Mouse (Mus musculus): Measurements from ENCODE around the gene Gm20388. TPM values are rescaled to one million over a fixed set of nuclear protein-coding genes. Genes with fewer than 3 reads are reported as not detected.

Gene Gm20388
- polyA plus RNA-seq, 1 experiment from 2014 or later: not detected

GRCm38 (mm10) chr8:124311111-124311510 is 4400.5 kb downstream of the Gm20388 start:
- H3K27ac ChIP-seq (ENCODE audit: low read depth, low read length): no peak overlapping the region
- H3K9ac ChIP-seq (ENCODE audit: low read depth, low read length): no peak overlapping the region
- no peaks in the 10 kb centered on the region for H3K27me3 ChIP-seq (ENCODE audit: control insufficient read depth, insufficient read depth, low read length)
- H3K4me1 ChIP-seq (ENCODE audit: control insufficient read depth, insufficient read depth, low read length): peaks cover 5% of the 10 kb centered on the region
- H3K36me3 ChIP-seq (ENCODE audit: control insufficient read depth, insufficient read depth, low read length): peaks cover 8% of the 10 kb centered on the region; the same call in 1 of the 2 replicates
- no peaks in the 10 kb centered on the region for H3K9me3 ChIP-seq (ENCODE audit: control insufficient read depth, low read length)
- no peak overlapping the region for H3K4me2 ChIP-seq (replicated peaks; ENCODE audit: low read depth, low read length)
- WGBS: 88% methylated on average over 6 of the region's 6 CpGs
- H3K4me3 ChIP-seq (ENCODE audit: low read length): no peak overlapping the region
- ATAC-seq (ENCODE audit: low FRiP score, low TSS enrichment): no peak

DNA sequence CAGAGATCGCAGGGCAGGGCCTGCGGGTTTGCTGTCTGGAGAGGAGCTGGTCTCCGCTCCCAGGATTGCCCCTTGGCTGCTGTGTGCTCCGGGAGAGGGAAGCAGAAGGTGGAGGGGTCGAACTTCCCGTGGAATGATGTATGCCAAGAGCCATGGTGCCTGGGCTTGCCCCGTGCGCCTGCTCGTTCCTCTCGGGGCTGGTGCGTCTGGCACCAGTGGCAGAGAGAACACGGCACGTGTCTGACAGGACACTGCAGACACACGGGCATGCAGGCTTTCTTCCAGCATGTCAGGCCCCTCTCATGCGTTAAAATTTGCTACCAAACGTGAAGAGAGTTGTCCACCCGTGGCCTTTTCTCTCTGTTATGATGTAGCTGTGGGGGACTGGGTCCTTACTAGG is 4401.1 kb downstream of the Gm20388 start:
- 0 out of 2 replicates have a peak, but pooled peaks cover 6% of the 10 kb centered on the region for H3K36me3 ChIP-seq (ENCODE audit: control insufficient read depth, insufficient read depth, low read length)
- H3K9me3 ChIP-seq (ENCODE audit: control insufficient read depth, low read length): no peaks in the 10 kb centered on the region
- no peaks in the 10 kb centered on the region for H3K27me3 ChIP-seq (ENCODE audit: control insufficient read depth, insufficient read depth, low read length)
- ATAC-seq (ENCODE audit: low FRiP score, low TSS enrichment): no peak
- H3K27ac ChIP-seq (ENCODE audit: low read depth, low read length): no peak overlapping the region
- H3K4me3 ChIP-seq (ENCODE audit: low read length): no peak overlapping the region
- no peak overlapping the region for H3K4me2 ChIP-seq (replicated peaks; ENCODE audit: low read depth, low read length)
- H3K9ac ChIP-seq (ENCODE audit: low read depth, low read length): no peak overlapping the region
- WGBS: 92% methylated on average over 17 of the region's 17 CpGs
- H3K4me1 ChIP-seq (ENCODE audit: control insufficient read depth, insufficient read depth, low read length): peaks cover 8% of the 10 kb centered on the region

DNA sequence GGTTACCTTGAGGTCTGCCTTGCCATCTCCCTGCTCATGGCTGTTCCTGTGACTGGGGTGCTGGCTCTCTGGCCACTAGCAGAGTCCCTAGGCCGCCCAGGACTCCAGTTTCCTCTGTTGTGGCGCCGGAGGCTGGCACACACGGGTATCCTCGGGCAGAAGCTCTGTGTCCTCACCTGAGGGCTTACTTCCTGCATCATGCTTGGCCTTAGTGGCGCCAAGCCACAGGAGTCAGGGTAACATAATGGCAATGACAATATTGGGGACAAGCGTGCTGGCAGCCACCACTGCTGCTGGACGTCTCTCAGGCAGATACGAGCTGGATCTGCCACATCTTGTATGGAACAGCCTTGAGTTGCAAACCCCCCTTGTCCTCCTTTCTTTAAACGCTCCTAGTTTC is 4401.6 kb downstream of the Gm20388 start:
- 94% methylated on average over 10 of the region's 10 CpGs for WGBS
- Histone ChIP-seq H3K4me3 (ENCODE audit: low read length) (no peak overlapping the region), H3K9ac (ENCODE audit: low read depth, low read length) (no peak overlapping the region), H3K9me3 (ENCODE audit: control insufficient read depth, low read length) (no peaks in the 10 kb centered on the region), H3K27ac (ENCODE audit: low read depth, low read length) (no peak overlapping the region), H3K27me3 (ENCODE audit: control insufficient read depth, insufficient read depth, low read length) (no peaks in the 10 kb centered on the region), H3K4me2 (replicated peaks; ENCODE audit: low read depth, low read length) (no peak overlapping the region), H3K36me3 (ENCODE audit: control insufficient read depth, insufficient read depth, low read length) (0 out of 2 replicates have a peak, but pooled peaks cover 6% of the 10 kb centered on the region), H3K4me1 (ENCODE audit: control insufficient read depth, insufficient read depth, low read length) (peaks cover 8% of the 10 kb centered on the region)
- ATAC-seq (ENCODE audit: low FRiP score, low TSS enrichment): no peak

DNA sequence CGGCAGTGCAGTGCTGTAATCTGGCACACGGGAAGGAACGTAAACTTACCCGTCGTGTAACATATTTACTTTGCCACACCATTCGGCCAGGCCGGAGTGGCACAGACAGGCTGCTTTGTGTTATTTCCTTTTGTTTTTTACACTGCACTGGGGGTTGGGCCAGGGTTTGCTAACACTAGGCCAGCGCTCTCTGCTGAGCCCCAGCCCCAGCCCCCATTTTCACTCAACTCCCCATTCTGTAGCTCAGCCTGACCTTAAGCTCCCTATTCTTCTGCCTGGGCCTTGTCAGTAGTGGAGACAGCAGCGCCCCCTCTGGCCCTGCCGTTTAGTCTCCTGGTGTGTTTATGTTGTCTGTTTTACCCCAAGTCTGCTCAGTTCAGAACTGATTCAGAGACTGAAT is 4404.2 kb downstream of the Gm20388 start:
- Histone ChIP-seq H3K4me1 (ENCODE audit: control insufficient read depth, insufficient read depth, low read length) (peaks cover 8% of the 10 kb centered on the region), H3K4me3 (ENCODE audit: low read length) (no peak overlapping the region), H3K4me2 (replicated peaks; ENCODE audit: low read depth, low read length) (no peak overlapping the region), H3K9ac (ENCODE audit: low read depth, low read length) (no peak overlapping the region), H3K27ac (ENCODE audit: low read depth, low read length) (peak overlapping the region; percentile 11; the same call in 1 of the 2 replicates), H3K36me3 (ENCODE audit: control insufficient read depth, insufficient read depth, low read length) (0 out of 2 replicates have a peak, but pooled peaks cover 6% of the 10 kb centered on the region), H3K27me3 (ENCODE audit: control insufficient read depth, insufficient read depth, low read length) (no peaks in the 10 kb centered on the region), H3K9me3 (ENCODE audit: control insufficient read depth, low read length) (no peaks in the 10 kb centered on the region)
- ATAC-seq (ENCODE audit: low FRiP score, low TSS enrichment): no peak
- WGBS: 69% methylated on average over 10 of the region's 10 CpGs

DNA sequence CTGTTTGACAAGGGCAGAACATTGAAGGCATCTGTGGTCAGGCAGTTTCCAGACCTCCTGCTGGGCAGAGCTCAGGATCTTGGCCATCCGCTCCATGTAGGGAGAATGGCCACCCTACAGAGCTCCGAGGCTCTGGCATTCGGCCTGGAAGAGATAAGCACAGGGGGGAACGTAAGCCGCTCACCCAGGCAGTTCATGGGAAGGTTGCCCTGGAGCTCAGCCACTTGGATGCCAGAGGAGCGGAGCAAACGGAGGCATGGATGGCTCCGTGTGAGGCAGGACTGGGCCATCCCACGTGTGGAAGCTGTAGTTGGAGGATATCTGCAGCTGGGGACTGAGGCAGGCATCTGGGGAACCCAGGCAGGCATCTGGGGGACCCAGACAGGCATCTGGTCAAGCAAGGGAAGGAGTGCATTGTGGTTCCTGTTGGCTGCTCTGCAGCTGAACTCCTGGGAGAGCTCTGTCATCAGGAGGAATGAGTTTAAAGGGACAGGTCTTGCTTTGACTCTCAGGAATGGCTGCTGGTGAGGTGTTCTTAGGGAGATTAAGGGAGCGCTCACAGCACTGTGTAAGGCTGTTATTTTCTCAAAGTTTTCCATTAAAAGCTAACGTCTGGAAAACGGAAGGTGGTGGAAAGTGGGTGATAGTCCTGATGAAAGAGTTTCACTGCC is 4406.0 kb downstream of the Gm20388 start:
- H3K36me3 ChIP-seq (ENCODE audit: control insufficient read depth, insufficient read depth, low read length): no peaks in the 10 kb centered on the region
- no peaks in the 10 kb centered on the region for H3K27me3 ChIP-seq (ENCODE audit: control insufficient read depth, insufficient read depth, low read length)
- H3K9ac ChIP-seq (ENCODE audit: low read depth, low read length): no peak overlapping the region
- 64% methylated on average over 12 of the region's 12 CpGs for WGBS
- no peak overlapping the region for H3K27ac ChIP-seq (ENCODE audit: low read depth, low read length)
- H3K4me2 ChIP-seq (replicated peaks; ENCODE audit: low read depth, low read length): no peak overlapping the region
- H3K4me3 ChIP-seq (ENCODE audit: low read length): no peak overlapping the region
- H3K4me1 ChIP-seq (ENCODE audit: control insufficient read depth, insufficient read depth, low read length): peaks cover 8% of the 10 kb centered on the region
- no peak for ATAC-seq (ENCODE audit: low FRiP score, low TSS enrichment)
- H3K9me3 ChIP-seq (ENCODE audit: control insufficient read depth, low read length): no peaks in the 10 kb centered on the region

DNA sequence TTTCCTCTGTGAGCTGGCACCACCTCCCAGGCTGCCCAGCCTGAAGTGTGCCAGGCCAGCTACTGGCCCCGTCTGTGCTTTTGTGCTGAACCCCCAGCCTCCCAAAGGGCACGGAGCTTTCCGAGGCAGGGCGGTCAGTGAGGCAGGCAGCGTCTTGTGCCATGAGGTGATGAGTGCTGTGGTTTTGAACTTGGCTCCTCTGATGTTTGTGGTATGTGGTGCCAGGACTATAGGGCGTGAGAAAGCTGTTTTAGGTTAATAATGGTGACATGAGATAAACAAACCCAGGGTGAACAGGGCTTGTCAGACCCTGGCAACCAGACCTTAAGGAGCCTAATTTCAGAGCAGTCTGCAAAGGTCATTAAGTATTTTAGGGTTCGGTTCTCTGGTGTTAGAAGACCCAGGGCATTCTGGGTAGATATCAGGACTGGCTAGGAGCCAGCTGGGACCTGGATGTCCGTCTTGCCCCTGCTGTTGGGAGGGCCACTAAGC is 4406.6 kb downstream of the Gm20388 start:
- H3K4me1 ChIP-seq (ENCODE audit: control insufficient read depth, insufficient read depth, low read length): peaks cover 13% of the 10 kb centered on the region
- H3K27me3 ChIP-seq (ENCODE audit: control insufficient read depth, insufficient read depth, low read length): no peaks in the 10 kb centered on the region
- no peak for ATAC-seq (ENCODE audit: low FRiP score, low TSS enrichment)
- H3K4me2 ChIP-seq (replicated peaks; ENCODE audit: low read depth, low read length): no peak overlapping the region
- H3K36me3 ChIP-seq (ENCODE audit: control insufficient read depth, insufficient read depth, low read length): no peaks in the 10 kb centered on the region
- 59% methylated on average over 8 of the region's 8 CpGs for WGBS
- H3K9me3 ChIP-seq (ENCODE audit: control insufficient read depth, low read length): no peaks in the 10 kb centered on the region
- no peak overlapping the region for H3K27ac ChIP-seq (ENCODE audit: low read depth, low read length)
- no peak overlapping the region for H3K4me3 ChIP-seq (ENCODE audit: low read length)
- no peak overlapping the region for H3K9ac ChIP-seq (ENCODE audit: low read depth, low read length)

DNA sequence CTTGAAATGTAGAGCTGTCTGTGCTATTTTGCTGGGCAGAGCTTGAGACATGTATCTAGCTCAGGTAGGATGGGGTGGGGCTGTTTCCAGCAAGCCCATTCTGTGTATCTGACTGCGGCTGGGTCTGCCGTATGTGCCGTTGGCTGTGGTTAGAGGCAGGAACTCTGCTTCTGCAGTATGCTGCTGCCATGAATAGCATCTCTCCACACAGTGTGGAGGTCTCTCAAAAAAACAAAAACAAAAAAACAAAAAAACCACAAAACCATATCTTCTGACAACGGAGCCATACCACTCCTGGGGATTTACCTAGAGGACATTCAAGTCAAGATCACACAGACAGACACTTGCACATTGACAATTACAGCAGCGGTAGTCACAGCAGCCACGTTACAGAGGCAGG is 4407.2 kb downstream of the Gm20388 start:
- Histone ChIP-seq H3K9ac (ENCODE audit: low read depth, low read length) (no peak overlapping the region), H3K27ac (ENCODE audit: low read depth, low read length) (no peak overlapping the region), H3K9me3 (ENCODE audit: control insufficient read depth, low read length) (no peaks in the 10 kb centered on the region), H3K36me3 (ENCODE audit: control insufficient read depth, insufficient read depth, low read length) (no peaks in the 10 kb centered on the region; the same call in 1 of the 2 replicates), H3K4me1 (ENCODE audit: control insufficient read depth, insufficient read depth, low read length) (peaks cover 13% of the 10 kb centered on the region), H3K4me2 (replicated peaks; ENCODE audit: low read depth, low read length) (no peak overlapping the region), H3K4me3 (ENCODE audit: low read length) (no peak overlapping the region), H3K27me3 (ENCODE audit: control insufficient read depth, insufficient read depth, low read length) (no peaks in the 10 kb centered on the region)
- WGBS: 91% methylated on average over 6 of the region's 6 CpGs
- no peak for ATAC-seq (ENCODE audit: low FRiP score, low TSS enrichment)

- Histone ChIP-seq H3K36me3 (ENCODE audit: control insufficient read depth, insufficient read depth, low read length) (peaks cover 8% of the 10 kb centered on the region; the same call in 1 of the 2 replicates), H3K4me3 (ENCODE audit: low read length) (no peak overlapping the region), H3K27me3 (ENCODE audit: control insufficient read depth, insufficient read depth, low read length) (no peaks in the 10 kb centered on the region), H3K27ac (ENCODE audit: low read depth, low read length) (no peak overlapping the region), H3K4me2 (replicated peaks; ENCODE audit: low read depth, low read length) (no peak overlapping the region), H3K9me3 (ENCODE audit: control insufficient read depth, low read length) (no peaks in the 10 kb centered on the region), H3K4me1 (ENCODE audit: control insufficient read depth, insufficient read depth, low read length) (peaks cover 13% of the 10 kb centered on the region), H3K9ac (ENCODE audit: low read depth, low read length) (no peak overlapping the region)
- ATAC-seq (ENCODE audit: low FRiP score, low TSS enrichment): no peak
- WGBS: 74% methylated on average over 11 of the region's 11 CpGs
Measured at GRCm38 (mm10) chr8:124318612-124319315, 4408.1 kb downstream of the Gm20388 start.

DNA sequence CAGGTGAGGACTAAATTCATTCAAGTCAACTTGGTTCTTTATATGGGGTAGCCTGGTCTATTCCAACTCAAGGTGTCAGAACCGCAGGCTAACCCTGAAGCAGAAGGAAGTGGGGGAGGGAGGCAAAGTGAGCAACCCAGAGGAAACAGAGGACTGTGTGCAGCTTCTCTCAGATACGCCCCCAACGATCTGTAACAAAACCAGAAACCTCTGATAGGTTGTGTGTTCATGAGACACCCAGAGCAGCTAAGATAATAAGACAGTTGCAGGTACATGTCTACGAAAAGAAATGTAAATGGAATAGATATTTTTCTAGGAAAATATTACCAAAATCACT is 4408.6 kb downstream of the Gm20388 start:
- Histone ChIP-seq H3K9me3 (ENCODE audit: control insufficient read depth, low read length) (no peaks in the 10 kb centered on the region), H3K36me3 (ENCODE audit: control insufficient read depth, insufficient read depth, low read length) (peaks cover 13% of the 10 kb centered on the region; the same call in 1 of the 2 replicates), H3K27ac (ENCODE audit: low read depth, low read length) (no peak overlapping the region), H3K4me3 (ENCODE audit: low read length) (no peak overlapping the region), H3K4me2 (replicated peaks; ENCODE audit: low read depth, low read length) (no peak overlapping the region), H3K9ac (ENCODE audit: low read depth, low read length) (no peak overlapping the region), H3K27me3 (ENCODE audit: control insufficient read depth, insufficient read depth, low read length) (no peaks in the 10 kb centered on the region), H3K4me1 (ENCODE audit: control insufficient read depth, insufficient read depth, low read length) (peaks cover 13% of the 10 kb centered on the region)
- ATAC-seq (ENCODE audit: low FRiP score, low TSS enrichment): no peak
- WGBS: 95% methylated on average over 4 of the region's 4 CpGs
